8 mouse cellular contexts compared by ENCODE assay signal in the genomic region with DNA sequence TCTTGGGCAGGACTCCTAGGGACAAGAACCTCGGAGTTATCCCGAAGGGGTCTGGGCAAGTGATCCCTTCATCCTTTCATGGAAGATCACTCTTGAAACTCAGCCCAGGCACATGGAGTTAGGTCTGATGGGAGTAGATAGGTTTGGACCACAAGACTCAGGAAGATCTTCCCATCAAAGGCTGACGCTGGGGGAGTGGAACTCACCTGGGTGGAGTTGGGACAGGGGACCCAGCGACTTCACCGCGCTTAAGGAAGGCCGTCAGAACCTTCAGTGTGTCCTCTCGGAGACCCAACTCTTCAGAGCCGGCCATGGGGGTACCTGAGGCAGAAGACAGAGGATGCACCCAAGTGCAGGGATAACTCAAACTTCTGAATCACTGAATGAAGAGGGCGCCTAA. TPM values are rescaled to one million over a fixed set of nuclear protein-coding genes. Genes with fewer than 3 reads are reported as not detected.
DNase-seq lines count a peak whose midpoint lies in the region; ATAC-seq and TF ChIP-seq lines count a peak whose summit lies in the region.

No protein-coding gene starts in this region.

- peaks cover 10% of the 10 kb centered on the region; the same call in 1 of the 2 replicates for H3K4me1 ChIP-seq in lung, adult 2 months (ENCODE audit: control insufficient read depth, insufficient read depth, low read length)
- peaks cover 43% of the 10 kb centered on the region for H3K4me1 ChIP-seq in embryonic facial prominence, embryonic 15.5 days

- TF ChIP-seq CTCF in lung, adult 2 months (IDR thresholded peaks at IDR 0.05; ENCODE audit: insufficient read depth, low read length), result no peak

- no peaks in the 10 kb centered on the region for H3K9me3 ChIP-seq in embryonic facial prominence, embryonic 15.5 days (replicated peaks)

- peak overlapping the region; percentile 50 for H3ac ChIP-seq in myocyte (ENCODE audit: control insufficient read depth, insufficient read length)

- peak overlapping the region; percentile 94 for H3K4me3 ChIP-seq in lung, adult 2 months (replicated peaks; ENCODE audit: extremely low read depth, low read depth, low read length)
- H3K4me3 ChIP-seq in embryonic facial prominence, embryonic 15.5 days (replicated peaks), result peak overlapping the region; percentile 77
- peak overlapping the region; percentile 86 for H3K4me3 ChIP-seq in myocyte

- peak overlapping the region; percentile 94 for H3K27ac ChIP-seq in embryonic facial prominence, embryonic 15.5 days (replicated peaks)

- WGBS in lung, adult 2 months, result 7% methylated on average over 10 of the region's 10 CpGs
- WGBS in embryonic facial prominence, embryonic 15.5 days, result 7% methylated on average over 10 of the region's 10 CpGs

- TF ChIP-seq POLR2A in lung, adult 2 months (IDR thresholded peaks at IDR 0.05; ENCODE audit: borderline replicate concordance, extremely low read depth, low read depth, low read length), result no peak
- TF ChIP-seq POLR2A in myocyte (IDR thresholded peaks at IDR 0.05; ENCODE audit: insufficient read length, low read depth), result no peak

- H3K9ac ChIP-seq in embryonic facial prominence, embryonic 15.5 days, result peak overlapping the region; percentile 80

- DNase-seq in lung, adult 2 months, result no peak
- no peak for DNase-seq in lung, postnatal 14 days
- peak; percentile 28 for DNase-seq in induced T-regulatory cell, adult 2 months (ENCODE audit: low read depth)
- no peak for DNase-seq in ovary, postnatal 36 days (ENCODE audit: low spot score)
- no peak for DNase-seq in frontal cortex, postnatal 36 days (ENCODE audit: low spot score in 2 of 2)
- DNase-seq in cerebellum, postnatal 4 days (ENCODE audit: low spot score in 2 of 2), result no peak

- no peaks in the 10 kb centered on the region for H3K27me3 ChIP-seq in embryonic facial prominence, embryonic 15.5 days
- H3K27me3 ChIP-seq in myocyte (ENCODE audit: control insufficient read depth, insufficient read depth, insufficient read length), result no peaks in the 10 kb centered on the region

- H3K79me2 ChIP-seq in myocyte (ENCODE audit: control insufficient read depth, insufficient read depth), result peaks cover 20% of the 10 kb centered on the region

- peaks cover 62% of the 10 kb centered on the region for H3K36me3 ChIP-seq in embryonic facial prominence, embryonic 15.5 days
- H3K36me3 ChIP-seq in myocyte (ENCODE audit: control insufficient read depth, insufficient read depth), result no peaks in the 10 kb centered on the region

- peak overlapping the region; percentile 77 for H3K4me2 ChIP-seq in embryonic facial prominence, embryonic 15.5 days (replicated peaks)
- H3K4me2 ChIP-seq in myocyte (ENCODE audit: low read depth), result peak overlapping the region; percentile 98

- no peak for ATAC-seq in embryonic facial prominence, embryonic 15.5 days (ENCODE audit: insufficient number of reproducible peaks, low FRiP score, low TSS enrichment, low read depth)

TF ChIP-seq in myocyte, 11 proteins besides CTCF, POLR2A, EP300 and RAD21:
- TF ChIP-seq POLR2AphosphoS2 (IDR thresholded peaks at IDR 0.05; ENCODE audit: insufficient read length, low read depth) (no peak), USF1 (IDR thresholded peaks at IDR 0.05; ENCODE audit: low read depth) (no peak), TCF3 (IDR thresholded peaks at IDR 0.05; ENCODE audit: insufficient read length, low read depth) (no peak), CEBPB (IDR thresholded peaks at IDR 0.05; ENCODE audit: insufficient read depth, poor library complexity, severe bottlenecking) (no peak), MAX (IDR thresholded peaks at IDR 0.05; ENCODE audit: low read depth) (no peak), MYOD1 (IDR thresholded peaks at IDR 0.05; ENCODE audit: control insufficient read depth in 1 of 3, insufficient read length in 2 of 3, low read depth in 2 of 3) (no peak), MYOG (IDR thresholded peaks at IDR 0.05; ENCODE audit: control insufficient read depth in 1 of 3, insufficient read depth in 1 of 3, insufficient read length in 2 of 3, low read depth in 2 of 3) (no peak), REST (IDR thresholded peaks at IDR 0.05; ENCODE audit: insufficient read depth, insufficient read length) (no peak), E2F4 (IDR thresholded peaks at IDR 0.05; ENCODE audit: insufficient read depth) (no peak), TCF12 (IDR thresholded peaks at IDR 0.05; ENCODE audit: insufficient read depth, poor library complexity, severe bottlenecking) (no peak), SRF (IDR thresholded peaks at IDR 0.05; ENCODE audit: control insufficient read depth, insufficient read length, low read depth) (no peak)
TF ChIP-seq in myocyte: peak in this region for 0.

RNA-seq across cellular contexts. Expression of gene Irf3, which starts 0.8 kb away (rescaled TPM):
- polyA plus RNA-seq in lung, adult 2 months (2012; rRNA removed), result 125 and 130 TPM in 2 replicates
- 109 and 110 TPM in 2 replicates for polyA plus RNA-seq in embryonic facial prominence, embryonic 15.5 days (2015; fragmentation: Nextera tagmentation; extraction: Ambion mirVana)
- polyA plus RNA-seq in myocyte (2012; fragmentation: generic; extraction: Trizol), result 45.1 TPM

RNA-seq across cellular contexts. Expression of gene Bcl2l12, which starts 1.8 kb away (rescaled TPM):
- polyA plus RNA-seq in lung, adult 2 months (2012; rRNA removed), result 37.1 and 38.3 TPM in 2 replicates
- polyA plus RNA-seq in embryonic facial prominence, embryonic 15.5 days (2015; fragmentation: Nextera tagmentation; extraction: Ambion mirVana), result 59.1 and 67.7 TPM in 2 replicates
- polyA plus RNA-seq in myocyte (2012; fragmentation: generic; extraction: Trizol), result 13.3 TPM

RNA-seq across cellular contexts. Expression of gene Prmt1, which starts 10.3 kb away (rescaled TPM):
- polyA plus RNA-seq in lung, adult 2 months (2012; rRNA removed), result 71.0 and 97.7 TPM in 2 replicates
- polyA plus RNA-seq in embryonic facial prominence, embryonic 15.5 days (2015; fragmentation: Nextera tagmentation; extraction: Ambion mirVana), result 455 and 479 TPM in 2 replicates
- polyA plus RNA-seq in myocyte (2012; fragmentation: generic; extraction: Trizol), result 729 TPM

RNA-seq across cellular contexts. Expression of gene Scaf1, which starts 19.5 kb away (rescaled TPM):
- 76.2 and 76.8 TPM in 2 replicates for polyA plus RNA-seq in lung, adult 2 months (2012; rRNA removed)
- polyA plus RNA-seq in embryonic facial prominence, embryonic 15.5 days (2015; fragmentation: Nextera tagmentation; extraction: Ambion mirVana), result 40.7 and 41.9 TPM in 2 replicates
- 56.7 TPM for polyA plus RNA-seq in myocyte (2012; fragmentation: generic; extraction: Trizol)

RNA-seq across cellular contexts. Expression of gene Rras, which starts 21.1 kb away (rescaled TPM):
- 233 and 237 TPM in 2 replicates for polyA plus RNA-seq in lung, adult 2 months (2012; rRNA removed)
- 41.3 and 47.6 TPM in 2 replicates for polyA plus RNA-seq in embryonic facial prominence, embryonic 15.5 days (2015; fragmentation: Nextera tagmentation; extraction: Ambion mirVana)
- polyA plus RNA-seq in myocyte (2012; fragmentation: generic; extraction: Trizol), result 127 TPM
